Mouse (Mus musculus): ENCODE data around the gene Mrps11. TPM values are rescaled to one million over a fixed set of nuclear protein-coding genes. Genes with fewer than 3 reads are reported as not detected.

The Mrps11 gene
- total RNA-seq (2021) = 10 to 100 TPM; 91.8 to 92.9 TPM
- long read RNA-seq, experiment 1, transcript Mrps11-201 (6 exons, 1,056 nt) = major isoform, 18 of 25 reads
- long read RNA-seq, experiment 1, partial matches to known transcripts = 3 of 25 reads
- long read RNA-seq, experiment 1, other reads (novel, unspliced or antisense) = 1 of 25 reads
- long read RNA-seq, experiment 2, transcript Mrps11-201 (6 exons, 1,056 nt) = major isoform, 114 of 151 reads
- long read RNA-seq, experiment 2, partial matches to known transcripts = 30 of 151 reads
- long read RNA-seq, experiment 2, other reads (novel, unspliced or antisense) = 3 of 151 reads

DNA sequence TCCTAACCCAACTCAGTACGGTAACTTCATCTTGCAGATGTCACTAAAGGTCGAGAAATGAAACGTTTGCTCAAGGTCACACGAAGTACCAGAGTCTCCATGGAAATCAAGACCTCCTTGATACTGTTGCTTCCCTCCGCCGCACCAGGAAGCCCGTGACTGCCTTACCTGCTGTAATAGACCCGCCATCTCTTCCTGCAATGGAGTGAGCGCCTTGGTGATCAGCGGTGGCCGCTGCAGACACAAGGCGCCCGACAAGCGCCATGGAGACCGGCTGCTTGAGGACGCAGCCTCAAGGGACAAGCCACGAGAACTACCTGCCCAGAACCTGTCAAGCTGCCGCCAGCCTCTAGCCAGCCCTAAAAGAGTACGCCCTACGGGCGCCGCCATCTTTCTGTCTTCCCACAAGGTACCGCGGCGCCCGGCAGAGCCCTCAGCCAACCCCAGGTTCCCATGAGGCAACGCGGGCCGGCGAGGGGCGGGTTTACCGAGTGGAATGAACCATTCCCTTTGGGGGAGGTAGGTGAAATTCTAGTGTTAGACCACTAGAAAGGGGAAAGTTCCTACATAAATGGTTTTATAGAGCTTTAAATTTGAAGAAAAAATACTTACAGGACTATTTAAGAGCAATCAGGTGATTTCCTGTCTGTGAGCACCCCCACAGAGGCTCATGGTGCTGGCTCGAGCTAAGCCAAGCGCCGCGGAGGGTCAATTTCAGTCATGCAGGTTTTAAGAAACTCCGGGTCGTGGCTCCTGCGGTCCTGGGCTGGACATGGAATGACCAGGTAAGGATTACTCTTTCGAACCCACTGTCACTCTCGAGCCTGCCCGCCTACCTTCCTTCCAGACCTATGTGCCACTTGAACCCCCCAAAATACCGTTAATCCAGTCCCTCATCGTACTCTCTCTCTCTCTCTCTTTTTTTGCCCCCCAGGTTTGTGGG is at the start of gene Mrps11, which contains the start of gene Mrpl46:
Gene Mrps11, plus strand, starts transcription at position 481 of the 943 bp plus-strand sequence.
Gene Mrpl46, minus strand, starts transcription at position 893 of the 943 bp plus-strand sequence.
- DNase-seq (ENCODE audit: low spot score in 2 of 2) = peak; percentile 82 to 86

DNA sequence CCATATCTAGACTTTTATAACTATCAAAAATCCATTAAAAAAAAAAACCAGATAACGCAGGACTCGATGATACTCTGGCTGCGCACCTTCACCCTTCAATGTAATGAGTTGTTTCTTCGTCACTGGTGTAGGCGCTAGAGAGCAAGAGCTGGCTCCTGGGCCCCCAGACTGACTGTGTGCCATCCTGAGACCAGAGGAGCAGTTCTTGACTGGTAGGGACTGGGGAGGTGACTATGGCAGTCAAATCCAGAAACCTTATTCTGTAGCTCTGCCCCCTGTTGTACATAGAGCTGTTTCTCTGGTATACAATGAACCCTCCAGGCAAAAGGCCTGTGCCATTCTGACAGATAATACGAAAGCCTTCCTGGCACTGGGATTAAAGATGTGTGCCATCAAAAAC is 45.7 kb upstream of the Mrps11 start:
- DNase-seq (ENCODE audit: low spot score in 2 of 2) = no peak

DNA sequence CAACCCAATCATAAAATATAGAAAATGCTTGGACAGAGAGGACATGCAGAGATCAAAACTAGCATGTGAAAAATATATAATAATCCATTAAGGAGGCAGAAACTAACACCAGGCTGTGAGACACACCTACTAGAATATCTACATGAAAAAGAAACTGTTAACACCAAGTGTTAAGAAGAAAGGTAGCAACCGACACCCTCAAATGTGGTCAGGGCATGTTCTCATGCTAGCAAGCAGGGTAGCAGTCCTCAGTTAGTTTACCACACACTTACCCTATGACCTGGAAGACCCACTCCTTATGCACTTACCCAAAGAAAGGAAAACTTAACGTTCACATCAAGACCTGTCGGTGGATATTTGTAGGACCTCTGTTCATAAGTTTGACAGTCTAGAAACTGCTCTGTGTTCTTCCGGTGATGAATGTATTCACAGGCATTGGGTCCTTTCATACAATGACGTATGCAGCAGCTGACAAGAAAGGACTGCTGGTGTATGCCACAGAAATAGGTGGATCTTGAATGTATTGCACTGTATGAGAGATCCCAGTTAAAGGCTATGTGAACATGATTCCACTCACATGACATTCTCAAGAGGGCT is 45.2 kb upstream of the Mrps11 start, which contains the start of gene Ntrk3:
Gene Ntrk3, minus strand, starts transcription at position 399 of the 597 bp plus-strand sequence.
- no peak for DNase-seq (ENCODE audit: low spot score in 2 of 2)

DNA sequence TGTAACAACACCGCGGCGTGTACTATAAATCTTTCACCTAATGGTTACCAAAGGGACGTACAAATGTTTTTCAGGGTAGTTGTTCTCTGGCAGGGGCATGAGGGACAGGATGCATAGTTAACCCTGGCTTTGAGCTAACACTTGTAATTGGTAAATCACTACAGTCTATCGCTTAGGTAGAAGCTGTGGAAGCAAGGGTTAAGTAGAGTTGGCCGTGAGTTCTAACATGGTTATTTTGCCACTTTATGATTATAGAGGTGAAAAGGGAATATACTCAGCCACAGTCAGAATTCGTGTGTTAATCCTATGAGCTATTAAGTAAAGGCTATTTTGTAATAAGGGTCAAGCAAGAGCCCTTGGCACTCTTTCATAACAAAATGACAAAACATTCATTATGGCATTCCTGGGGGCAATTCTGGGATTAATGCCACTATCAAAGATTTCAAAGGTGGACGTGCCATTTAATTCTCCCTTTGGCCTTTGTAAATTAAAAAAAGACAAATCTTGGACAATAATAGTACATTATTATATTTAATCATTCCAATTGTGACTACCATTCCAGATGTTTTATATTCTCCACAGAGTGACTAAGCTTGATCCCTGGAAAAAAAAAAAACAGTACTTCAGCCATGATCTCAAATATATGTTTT is 43.4 kb upstream of the Mrps11 start:
- no peak for DNase-seq (ENCODE audit: low spot score in 2 of 2)

GRCm38 (mm10) chr7:78743731-78744385 is 39.1 kb upstream of the Mrps11 start:
- DNase-seq (ENCODE audit: low spot score in 2 of 2) = no peak

- no peak for DNase-seq (ENCODE audit: low spot score in 2 of 2)
Observed at GRCm38 (mm10) chr7:78752961-78753360, 30.0 kb upstream of the Mrps11 start.

- no peak for DNase-seq (ENCODE audit: low spot score in 2 of 2)
Observed at GRCm38 (mm10) chr7:78753752-78754457, 29.0 kb upstream of the Mrps11 start.

DNA sequence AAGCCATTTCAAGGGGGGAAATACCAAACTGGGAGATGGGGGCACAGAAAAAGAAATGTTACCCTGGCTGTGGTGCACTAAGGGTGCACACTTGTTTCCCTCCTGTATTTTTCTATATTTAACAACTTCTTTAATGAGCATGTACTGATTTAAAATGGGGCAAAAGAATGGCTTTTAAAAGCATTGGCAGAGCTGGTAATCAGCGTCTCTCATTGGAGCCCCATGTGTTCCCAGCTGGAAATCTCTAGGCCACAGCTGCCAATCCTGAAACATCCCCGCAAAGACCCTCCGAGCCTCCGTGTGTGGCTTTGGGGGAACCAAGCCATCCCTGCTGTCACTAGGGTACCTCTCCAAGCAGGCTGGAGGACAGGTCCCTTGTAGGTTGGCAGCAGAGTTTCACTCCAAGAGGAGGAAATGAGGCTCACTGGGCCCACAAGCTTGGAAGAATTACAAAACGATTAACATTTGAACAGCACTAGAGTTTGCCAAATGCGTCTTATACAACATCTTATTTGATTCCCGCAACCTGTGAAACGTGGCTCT is 28.4 kb upstream of the Mrps11 start:
- no peak for DNase-seq (ENCODE audit: low spot score in 2 of 2)

DNA sequence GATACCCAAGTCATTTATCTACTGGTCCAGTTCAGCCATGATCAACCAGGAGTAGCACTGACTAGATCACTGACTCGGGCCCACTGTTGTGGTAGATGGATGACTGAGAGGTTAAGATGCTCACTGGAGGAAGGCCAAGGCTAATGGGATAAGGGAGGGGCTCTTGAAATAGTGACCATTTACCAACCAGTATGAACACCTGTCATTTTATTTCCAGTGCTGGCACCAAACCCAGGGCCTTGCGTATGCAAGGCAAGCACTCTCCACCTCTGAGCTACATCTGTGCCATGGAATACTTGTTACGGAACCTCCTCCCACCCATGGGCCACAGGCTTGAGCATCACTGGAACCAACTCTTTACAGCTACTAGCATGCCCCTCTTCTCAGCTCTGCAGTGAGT is 19.1 kb upstream of the Mrps11 start:
- no peak for DNase-seq (ENCODE audit: low spot score in 2 of 2)

- peak in 1 of 2 experiments; percentile 21 for DNase-seq (ENCODE audit: low spot score in 2 of 2)
Observed at GRCm38 (mm10) chr7:78765215-78765631, 17.7 kb upstream of the Mrps11 start.

DNA sequence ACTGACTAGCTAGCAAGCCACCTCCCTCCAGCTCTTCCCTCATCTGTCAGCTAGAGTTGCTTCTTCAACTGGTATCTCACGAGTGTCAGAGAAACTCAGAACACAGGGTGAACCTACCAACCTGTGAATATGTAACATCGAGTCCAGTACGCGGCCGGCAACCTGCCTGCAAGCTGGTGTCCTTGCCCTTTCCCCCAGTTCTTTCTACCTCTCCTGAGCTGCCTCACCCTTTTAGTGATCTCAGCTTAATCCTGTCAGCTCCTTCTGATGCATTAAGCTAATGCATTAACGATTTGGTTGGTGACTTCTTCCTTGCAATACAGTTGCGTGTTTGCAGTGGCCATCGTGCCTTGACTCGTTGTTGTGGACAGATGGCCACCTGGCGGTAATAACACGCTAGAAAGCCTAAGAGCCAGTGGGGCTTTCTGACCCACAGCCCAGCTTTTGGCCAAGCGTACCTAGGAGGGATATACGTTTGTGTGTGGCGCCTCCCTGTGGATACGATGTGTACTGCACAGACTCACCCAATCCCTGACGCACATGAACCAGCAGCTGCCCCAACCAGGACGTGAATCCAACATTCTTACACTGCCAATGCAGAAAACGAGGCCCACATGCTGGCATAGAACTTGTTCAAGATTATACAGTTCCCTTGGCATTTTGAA is 16.8 kb upstream of the Mrps11 start:
- DNase-seq (ENCODE audit: low spot score in 2 of 2) = peak; percentile 73 to 82

DNA sequence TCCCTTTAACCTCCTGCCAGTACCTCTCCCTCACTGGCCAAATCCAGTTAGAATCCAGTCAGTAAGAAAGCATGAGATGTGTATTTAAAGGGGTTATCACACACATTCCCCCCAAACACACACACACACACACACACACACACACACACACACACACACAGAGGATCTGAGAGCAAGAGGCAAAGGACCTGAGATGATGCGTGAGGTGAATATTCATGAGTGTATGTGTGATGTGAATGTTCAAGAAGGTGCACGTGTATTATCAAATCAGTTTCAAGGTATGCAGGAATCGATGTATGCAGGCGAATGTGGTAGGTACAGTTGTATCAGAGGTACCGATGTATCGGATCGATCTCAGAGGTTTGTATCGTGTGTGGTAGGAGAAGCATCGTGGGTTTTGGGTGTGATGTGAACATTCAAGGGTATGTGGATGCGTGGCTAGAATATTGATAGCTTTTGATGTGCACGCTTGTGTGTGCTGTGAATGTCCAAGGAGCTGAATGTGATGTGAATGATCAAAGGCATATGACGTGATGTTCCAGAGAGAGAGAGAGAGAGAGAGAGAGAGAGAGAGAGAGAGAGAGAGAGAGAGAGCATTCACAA is 14.9 kb upstream of the Mrps11 start:
- peak in 1 of 2 experiments; percentile 4 for DNase-seq (ENCODE audit: low spot score in 2 of 2)

DNA sequence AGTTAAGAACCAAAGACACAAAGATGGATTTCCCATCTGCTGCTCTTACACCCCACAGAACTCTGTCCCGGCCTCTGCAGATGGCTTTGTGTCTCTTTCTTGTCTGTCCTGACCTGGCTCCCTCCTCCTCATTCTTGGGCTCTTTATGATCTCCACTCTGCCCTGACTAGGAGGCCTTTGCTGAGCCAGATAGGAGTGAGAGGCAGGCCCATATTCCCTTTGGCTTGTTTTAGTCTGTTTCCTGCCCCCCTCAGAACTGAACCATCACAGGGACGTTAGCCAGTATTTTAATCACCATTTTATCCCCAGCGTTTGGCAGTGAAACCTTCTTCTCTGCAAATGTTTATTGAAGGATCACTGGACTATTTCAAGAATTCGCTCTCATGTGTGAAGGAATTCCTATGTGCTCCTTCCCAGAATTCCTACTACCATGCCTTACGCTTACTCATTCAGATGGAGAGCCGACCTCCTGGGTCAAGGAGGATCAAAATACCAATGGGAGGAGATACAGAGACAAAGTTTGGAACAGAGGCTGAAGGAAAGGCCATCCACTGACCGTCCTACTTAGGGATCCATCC is 13.8 kb upstream of the Mrps11 start:
- peak in 1 of 2 experiments; percentile 2 for DNase-seq (ENCODE audit: low spot score in 2 of 2)

DNA sequence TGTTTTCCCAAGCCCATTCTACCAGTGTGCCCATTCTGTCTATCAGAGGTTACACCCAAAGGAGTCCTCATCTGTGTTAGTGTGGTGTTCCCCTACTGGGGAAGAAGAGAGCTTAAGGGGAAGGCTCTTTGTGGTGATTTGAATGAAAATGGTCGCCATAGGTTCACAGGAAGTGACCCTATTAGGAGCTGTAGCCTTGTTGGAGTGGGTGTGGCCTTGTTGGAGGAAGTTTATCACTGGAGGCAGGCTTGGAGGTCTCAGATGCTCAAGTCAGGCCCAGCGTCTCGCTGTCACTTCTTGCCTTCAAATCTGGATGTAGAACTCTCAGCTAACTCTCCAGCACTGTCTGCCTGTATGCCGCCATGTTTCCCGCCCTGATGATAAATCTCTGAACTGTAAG is 12.0 kb upstream of the Mrps11 start:
- no peak for DNase-seq (ENCODE audit: low spot score in 2 of 2)

DNA sequence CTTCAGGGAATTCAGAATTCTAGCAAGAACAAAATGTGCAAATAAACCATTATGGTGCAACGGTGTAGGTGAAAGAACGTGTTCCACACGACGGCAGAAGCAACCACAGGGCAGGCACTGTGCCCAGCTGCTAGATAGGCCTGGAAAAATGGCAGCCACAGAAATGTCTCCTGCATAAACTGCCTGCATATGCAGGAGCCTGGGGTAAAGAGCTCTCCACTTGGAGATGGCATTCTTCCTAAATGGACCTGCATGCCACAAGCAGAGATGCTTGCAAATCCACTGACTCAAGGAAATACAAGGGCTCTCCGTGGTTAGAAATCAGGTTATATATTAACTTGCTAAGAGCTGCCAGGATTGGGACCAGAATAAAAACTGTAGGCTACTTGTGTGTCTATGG is 4.2 kb upstream of the Mrps11 start:
- no peak for DNase-seq (ENCODE audit: low spot score in 2 of 2)

DNA sequence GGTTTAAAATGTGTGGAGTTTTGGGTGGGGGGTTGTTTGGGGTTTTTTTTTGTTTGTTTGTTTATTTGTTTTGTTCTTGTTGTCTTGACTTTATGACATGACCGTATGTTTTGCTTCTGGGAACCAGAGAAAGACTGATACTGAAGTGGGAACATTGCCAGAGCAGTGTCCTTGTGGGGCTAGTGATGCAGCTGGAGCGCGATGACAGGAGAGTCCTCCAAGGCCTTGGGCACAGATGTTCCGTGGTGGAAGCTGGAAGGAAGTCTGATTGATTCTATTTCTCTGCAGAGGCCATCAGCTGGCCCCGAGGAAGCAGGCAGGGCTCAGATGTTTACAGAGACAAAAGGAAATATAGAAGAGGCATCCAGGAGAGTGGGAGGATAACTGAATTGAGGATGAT is 3.0 kb downstream of the Mrps11 start:
- peak in 1 of 2 experiments; percentile 57 for DNase-seq (ENCODE audit: low spot score in 2 of 2)

- DNase-seq (ENCODE audit: low spot score in 2 of 2) = peak in 1 of 2 experiments; percentile 43
Observed at GRCm38 (mm10) chr7:78787793-78788380, 5.0 kb downstream of the Mrps11 start.

All from adrenal gland, adult 18-20 months (tissue).